Mouse (Mus musculus) spleen, adult 2 months (tissue): ENCODE measurements around the gene Gm5788. TPM values are rescaled to one million over a fixed set of nuclear protein-coding genes. Genes with fewer than 3 reads are reported as not detected.
"Not testable (repeated sequence)": the region's sequence is repeated elsewhere in the genome, so short reads cannot be mapped to it uniquely, and the experiment has no call there.

ENCODE experiments used
- DNase-seq, 2 experiments: peaks; one replicate each; pipeline versions ENCODE4 v3.0.0 to v3.0.0-alpha.2; 2012 to 2021; ENCODE audit warnings: low spot score in 2 of 2, low read depth in 1 of 2
- H3K27ac ChIP-seq: fragments of 200-500 bp; 2 replicates; pipeline ENCODE4 v1.5.1; 2012; ENCODE audit warnings: low read length, inconsistent platforms; ENCODE audit not compliant: insufficient read depth
- H3K27me3 ChIP-seq: fragments of 200-500 bp; 2 replicates; pipeline ENCODE4 v1.6.1; 2012; ENCODE audit warnings: mild to moderate bottlenecking, moderate library complexity, low read length, inconsistent platforms; ENCODE audit not compliant: control insufficient read depth, insufficient read depth
- H3K36me3 ChIP-seq: fragments of 200-500 bp; 2 replicates; pipeline ENCODE4 v1.6.1; 2012; ENCODE audit warnings: mild to moderate bottlenecking, low read length, inconsistent platforms; ENCODE audit not compliant: control insufficient read depth, insufficient read depth
- H3K4me1 ChIP-seq: fragments of 200-500 bp; 2 replicates; pipeline ENCODE4 v1.6.1; 2011; ENCODE audit warnings: inconsistent platforms; ENCODE audit not compliant: control insufficient read depth, insufficient read depth, insufficient read length
- H3K4me3 ChIP-seq: fragments of 200-500 bp; 2 replicates; pipeline ENCODE4 v1.5.1; 2011; ENCODE audit warnings: mild to moderate bottlenecking, inconsistent platforms; ENCODE audit not compliant: insufficient read depth, insufficient read length; ENCODE audit errors: extremely low read depth
- CTCF ChIP-seq: fragments of 200-500 bp; IDR thresholded peaks from 2 replicates; pipeline ENCODE4 v1.5.1; 2011; ENCODE audit warnings: mild to moderate bottlenecking, inconsistent platforms; ENCODE audit not compliant: insufficient read depth, insufficient read length, insufficient replicate concordance; ENCODE audit errors: extremely low read depth
- POLR2A ChIP-seq: fragments of 200-500 bp; IDR thresholded peaks from 2 replicates; pipeline ENCODE4 v1.6.1; 2011; ENCODE audit warnings: low read depth, low read length, inconsistent platforms
- WGBS: fragments of 180-500 bp; shearing (Covaris S2); methylation state at CpG from one replicate; pipeline ENCODE4 v1.1.7; 2018; 5-methylcytosine and 5-hydroxymethylcytosine counted together
- polyA plus RNA-seq: library from polyadenylated mRNA; depleted of rRNA; stranded (reverse); fragments of >200 nt; gene quantifications from 2 replicates; pipeline ENCODE4 v1.2.3, GENCODE M21; 2012; rRNA removed

Gm5788 gene
- not detected in 2 replicates for polyA plus RNA-seq

DNA sequence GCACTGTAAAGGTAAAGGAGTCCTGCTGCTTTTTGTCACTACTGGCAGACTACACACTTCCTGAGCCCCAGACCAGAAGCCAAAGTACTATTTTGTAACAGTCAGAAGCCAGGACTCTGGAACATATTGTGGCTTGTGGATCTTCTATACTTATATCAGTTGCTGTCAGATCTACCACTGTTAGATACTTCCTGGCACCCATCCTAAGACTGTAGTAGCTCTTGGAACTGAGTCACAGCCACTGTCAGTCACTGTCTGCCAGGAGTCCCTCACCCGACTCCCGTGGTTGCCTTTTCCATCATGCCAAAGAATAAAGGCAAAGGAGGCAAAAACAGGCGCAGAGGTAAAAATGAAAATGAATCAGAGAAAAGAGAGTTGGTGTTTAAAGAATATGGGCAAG is at the start of gene Gm5788:
Gm5788 (plus strand) TSS at position 301 of the 400 bp plus-strand sequence.
- H3K36me3 ChIP-seq, H3K4me1 ChIP-seq, H3K27me3 ChIP-seq, DNase-seq, H3K4me3 ChIP-seq, H3K27ac ChIP-seq: not testable (repeated sequence)
- WGBS, result 89% methylated on average over 3 of the region's 3 CpGs

DNA sequence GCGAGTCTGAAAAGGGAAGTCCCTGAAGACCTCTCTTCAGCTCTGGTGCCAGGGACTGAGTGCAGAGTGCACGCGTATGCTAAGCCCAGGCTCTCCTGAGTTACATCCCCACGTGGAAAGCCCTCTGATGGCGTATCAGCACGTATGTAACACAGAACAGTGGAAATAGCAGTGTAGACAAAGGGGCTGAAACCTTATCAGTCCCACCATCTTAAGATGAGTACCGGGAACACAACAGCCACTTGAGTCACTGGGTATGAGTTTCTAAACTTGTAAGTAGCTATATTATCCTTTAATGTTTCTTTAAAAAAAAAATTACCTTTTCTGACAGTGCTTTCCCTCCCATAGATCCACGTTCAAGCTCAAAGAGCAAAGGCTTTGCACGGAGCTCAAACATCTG is 45.1 kb upstream of the Gm5788 start:
- H3K36me3 ChIP-seq, result peaks cover 54% of the 10 kb centered on the region
- WGBS, result 90% methylated on average over 9 of the region's 9 CpGs
- TF ChIP-seq POLR2A (no peak), CTCF (no peak)
- no peaks in the 10 kb centered on the region for H3K27me3 ChIP-seq
- no peak overlapping the region for H3K4me3 ChIP-seq
- H3K27ac ChIP-seq, result no peak overlapping the region
- H3K4me1 ChIP-seq, result no peaks in the 10 kb centered on the region
- DNase-seq, result no peak

DNA sequence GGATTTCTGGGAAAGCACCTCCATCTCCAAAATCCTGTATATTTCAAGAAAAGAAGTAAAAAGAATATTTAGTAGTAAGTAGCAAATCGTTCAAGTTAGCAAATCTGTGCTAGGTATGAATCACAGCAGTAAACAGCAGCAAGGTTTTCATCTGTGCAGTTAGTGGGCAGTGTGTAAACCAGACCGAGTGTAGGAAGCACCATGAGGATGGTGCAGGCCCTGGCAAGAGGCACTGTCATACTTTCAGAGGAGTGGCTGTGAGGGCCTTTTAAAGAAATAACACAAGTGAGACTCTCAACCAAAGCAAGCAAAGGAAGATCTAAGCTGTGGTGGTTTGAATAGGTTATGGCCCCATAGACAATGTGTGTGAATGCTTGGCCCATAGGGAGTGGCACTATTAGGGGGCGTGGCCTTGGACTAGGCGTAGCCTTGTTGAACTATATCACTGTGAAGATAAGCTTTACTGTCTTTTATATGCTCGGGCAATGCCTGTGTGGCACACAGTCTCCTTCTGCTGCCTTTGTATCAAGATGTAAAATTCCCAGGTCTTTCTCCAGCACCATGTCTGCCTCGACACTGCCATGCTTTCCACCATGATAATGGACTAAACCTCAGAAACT is 29.7 kb upstream of the Gm5788 start:
- Histone ChIP-seq H3K4me1 (no peaks in the 10 kb centered on the region), H3K27ac (no peak overlapping the region), H3K4me3 (no peak overlapping the region), H3K27me3 (no peaks in the 10 kb centered on the region), H3K36me3 (peaks cover 52% of the 10 kb centered on the region)
- TF ChIP-seq POLR2A (no peak), CTCF (no peak)
- no peak for DNase-seq
- WGBS, result 83% methylated on average over 6 of the region's 6 CpGs

DNA sequence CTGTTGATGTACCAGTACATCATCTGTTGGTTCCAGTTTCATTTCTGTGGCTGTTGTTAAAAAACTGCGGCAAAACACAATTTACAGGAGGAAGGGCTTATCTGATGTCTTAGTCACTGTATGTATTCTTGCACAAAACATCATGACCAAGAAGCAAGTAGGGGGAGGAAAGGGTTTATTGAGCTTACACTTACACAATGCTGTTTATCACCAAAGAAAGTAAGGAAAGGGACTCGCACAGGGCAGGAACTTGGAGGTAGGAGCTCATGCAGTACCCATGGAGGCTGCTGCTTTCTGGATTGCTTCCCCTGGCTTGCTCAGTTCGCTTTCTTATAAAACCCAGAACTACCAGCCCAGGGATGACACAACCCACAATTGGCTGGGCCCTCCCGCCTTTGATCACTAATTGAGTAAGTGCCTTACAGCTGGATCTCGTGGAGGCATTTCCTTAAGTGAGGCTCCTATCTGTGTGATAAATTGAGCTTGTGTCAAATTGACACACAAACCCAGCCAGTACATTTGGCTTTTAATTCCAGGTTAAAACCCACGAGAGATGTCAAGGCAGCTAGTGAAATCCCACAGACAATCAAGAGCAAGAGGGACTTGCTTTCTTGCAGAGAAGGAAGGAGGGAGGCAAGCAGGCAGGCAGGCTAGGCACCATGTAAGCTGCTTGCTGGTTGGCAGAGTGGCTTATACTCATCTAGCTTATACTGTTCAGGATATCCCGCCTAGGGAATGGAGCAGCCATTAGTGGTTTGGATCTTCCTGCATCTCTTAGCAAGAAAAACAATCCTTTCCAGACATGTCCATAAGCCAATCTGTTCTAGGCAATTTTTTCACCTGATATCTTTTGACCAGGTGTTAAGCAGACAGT is 24.0 kb upstream of the Gm5788 start:
- whole genome bisulfite sequencing, result 57% methylated on average over 7 of the region's 7 CpGs
- H3K27ac ChIP-seq, result no peak overlapping the region
- TF ChIP-seq CTCF, result no peak
- no peak for TF ChIP-seq POLR2A
- peaks cover 8% of the 10 kb centered on the region for H3K4me1 ChIP-seq
- no peak for DNase-seq
- no peak overlapping the region; the same call in 1 of the 2 replicates for H3K4me3 ChIP-seq
- H3K36me3 ChIP-seq, result peaks cover 16% of the 10 kb centered on the region
- no peaks in the 10 kb centered on the region for H3K27me3 ChIP-seq

DNA sequence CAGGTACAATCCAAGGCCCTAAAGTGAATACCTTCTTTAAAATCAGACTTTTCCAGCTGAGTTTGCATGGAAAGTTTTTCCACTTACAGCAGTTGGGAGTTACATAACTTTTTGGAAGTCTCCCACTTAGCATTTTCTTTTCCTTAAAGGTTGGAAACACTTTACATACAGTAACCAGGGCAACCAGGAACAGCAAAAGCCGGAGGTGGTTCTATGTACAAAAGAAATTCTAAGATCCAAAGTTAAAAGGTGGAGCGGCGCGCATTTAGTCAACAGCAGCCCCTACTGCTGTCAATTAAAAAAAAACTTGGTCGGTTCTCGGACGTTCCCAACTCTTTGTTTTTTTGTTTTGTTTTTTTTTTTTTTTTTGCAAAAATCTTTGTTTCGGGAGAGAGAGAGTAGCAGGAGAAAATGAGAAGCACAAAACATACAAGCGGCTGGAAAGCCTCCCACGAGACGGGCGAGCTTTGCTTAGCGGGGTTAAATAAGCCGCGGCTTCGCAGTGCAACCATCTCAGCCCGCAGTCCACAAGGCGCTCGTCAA is 23.0 kb upstream of the Gm5788 start:
- H3K36me3 ChIP-seq, result peaks cover 12% of the 10 kb centered on the region
- peak overlapping the region; percentile 92 for H3K27ac ChIP-seq
- no peak for TF ChIP-seq CTCF
- no peak for TF ChIP-seq POLR2A
- peaks cover 8% of the 10 kb centered on the region for H3K4me1 ChIP-seq
- DNase-seq, result no peak
- H3K4me3 ChIP-seq, result peak overlapping the region; percentile 84
- WGBS, result under 1% methylated on average over 19 of the region's 19 CpGs
- H3K27me3 ChIP-seq, result no peaks in the 10 kb centered on the region

DNA sequence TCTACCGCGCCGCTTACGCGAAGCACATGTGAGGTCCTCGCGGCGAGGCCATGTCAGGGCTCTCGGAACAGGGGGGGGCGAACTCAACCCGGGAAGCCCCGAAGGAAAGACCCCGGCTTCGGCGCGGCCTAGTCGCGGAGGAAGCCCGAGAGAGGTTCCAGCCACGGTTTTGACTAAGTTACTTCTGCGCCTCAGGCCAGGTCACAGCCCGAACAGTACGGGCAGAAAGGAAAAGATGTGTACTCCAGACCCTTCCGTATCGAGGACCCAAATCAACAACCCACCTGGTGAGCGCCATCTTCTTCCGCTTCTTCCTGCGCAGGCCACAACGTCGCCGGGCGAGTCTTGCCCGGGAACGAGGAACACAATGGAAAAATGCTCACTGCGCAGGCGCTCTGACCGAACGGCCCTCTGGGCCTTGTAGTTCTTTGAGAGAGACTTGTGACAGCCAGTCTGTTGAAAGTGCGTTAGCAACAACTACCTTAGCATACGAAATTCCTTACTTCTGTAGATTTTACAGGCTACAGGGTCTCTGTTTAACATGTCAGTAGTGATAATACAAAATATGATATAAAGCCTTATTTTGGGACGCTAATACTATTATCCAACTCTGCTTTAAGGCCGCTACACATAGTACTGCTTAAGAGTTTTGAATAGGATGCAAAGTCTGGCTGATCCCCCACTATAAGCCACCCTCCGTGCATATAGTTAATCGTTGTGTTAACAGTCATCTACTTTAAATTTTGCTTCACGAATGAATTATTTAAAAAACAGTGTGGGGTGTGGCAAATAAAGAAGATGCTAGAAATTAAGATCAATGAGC is 22.3 kb upstream of the Gm5788 start, which contains the start of gene Snw1:
Snw1 (minus strand) TSS at position 311 of the 823 bp plus-strand sequence.
- H3K4me3 ChIP-seq, result peak within 1 kb of the TSS; percentile 84
- H3K36me3 ChIP-seq, result peaks cover 8% of the 10 kb centered on the region
- no peaks in the 10 kb centered on the region for H3K27me3 ChIP-seq
- no peak for TF ChIP-seq CTCF
- TF ChIP-seq POLR2A, result peak; percentile 68
- peaks cover 8% of the 10 kb centered on the region for H3K4me1 ChIP-seq
- peak; percentile 90 to 93 for DNase-seq
- H3K27ac ChIP-seq, result peak within 1 kb of the TSS; percentile 92
- WGBS, result 3% methylated on average over 45 of the region's 45 CpGs
